16 mouse cellular contexts compared by ENCODE assay signal in the genomic region with DNA sequence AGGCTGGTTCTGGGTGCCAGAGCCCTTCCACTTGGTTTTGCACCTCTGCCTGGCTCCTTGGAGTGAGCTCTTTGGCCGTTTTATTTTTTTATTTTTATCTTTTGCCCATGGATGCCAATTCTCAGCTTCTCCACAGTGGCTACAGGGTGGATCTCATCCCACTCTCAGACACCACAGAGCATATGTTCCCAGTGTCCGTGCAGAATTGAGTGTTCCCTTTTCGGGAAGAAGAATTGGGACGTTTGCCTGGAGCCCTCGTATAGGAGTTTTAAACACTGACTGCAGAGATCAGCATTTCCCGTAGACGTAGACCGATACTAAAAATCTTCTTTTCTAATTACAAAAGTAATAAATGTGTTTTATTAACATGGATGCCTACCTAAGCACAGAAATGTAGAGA.
"Had no signal": no experiment of that assay in that cellular context is flagged by ENCODE, and none has a peak within 500 bp of the region (broad histone marks: within the 10 kb centered on the region; RNA-seq: fewer than 3 reads in every experiment).

No protein-coding gene starts in this region.

- H3K4me3 ChIP-seq: left cerebral cortex, adult 2 months; limb, embryonic 10.5 days; liver, embryonic 12.5 days; megakaryocyte, embryonic 14.5 days; midbrain, embryonic 15.5 days; neural tube, embryonic 13.5 days had no signal

- DNase-seq: kidney, adult 8-10 months; kidney, postnatal 25 days; layer of hippocampus, adult 9-11 months; lung, embryonic 14.5 days; lung, postnatal 10 days; retina, postnatal 1 day; thymus, adult 18-20 months; thymus, postnatal 14 days had no signal

- H3K27ac ChIP-seq: left cerebral cortex, adult 2 months; limb, embryonic 10.5 days; liver, embryonic 12.5 days; macrophage; midbrain, embryonic 15.5 days; neural tube, embryonic 13.5 days; stomach, postnatal 0 days had no signal
